Mouse (Mus musculus) adrenal gland, postnatal 4 days (tissue): ENCODE data around the gene Wdr73. TPM values are rescaled to one million over a fixed set of nuclear protein-coding genes. Genes with fewer than 3 reads are reported as not detected.

Experiments
- DNase-seq, 2 experiments: peaks; one replicate each; pipeline ENCODE4 v3.0.0; 2021 to 2022; ENCODE audit warnings: low spot score in 2 of 2, mixed read lengths in 2 of 2
- total RNA-seq, 2 experiments: library from RNA; stranded (reverse); gene quantifications; 2 replicates each; pipeline ENCODE4 v1.2.3; 2021

Wdr73 gene
- total RNA-seq, 2 experiments from 2014 or later: 27.9 to 29.8 TPM

DNA sequence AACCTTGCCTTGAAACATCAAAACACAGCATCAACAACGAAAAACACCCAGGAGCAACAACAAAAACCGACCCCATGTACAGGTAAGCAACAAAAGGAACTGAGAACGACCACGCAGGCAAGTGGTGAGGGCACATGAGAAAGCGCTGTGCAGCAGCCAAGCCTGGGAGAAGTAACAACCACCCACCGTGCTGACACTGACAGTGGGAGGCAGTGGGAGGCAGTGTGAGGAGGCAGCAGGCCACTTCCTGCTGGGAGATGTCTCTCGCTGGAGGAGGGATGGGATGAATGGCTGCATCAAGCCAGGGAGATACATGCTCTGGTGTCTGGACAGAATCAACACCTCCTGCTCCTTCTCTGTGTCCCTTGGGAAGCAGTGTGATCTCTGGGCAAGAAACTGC is 3.9 kb downstream of the Wdr73 start:
- no peak for DNase-seq

DNA sequence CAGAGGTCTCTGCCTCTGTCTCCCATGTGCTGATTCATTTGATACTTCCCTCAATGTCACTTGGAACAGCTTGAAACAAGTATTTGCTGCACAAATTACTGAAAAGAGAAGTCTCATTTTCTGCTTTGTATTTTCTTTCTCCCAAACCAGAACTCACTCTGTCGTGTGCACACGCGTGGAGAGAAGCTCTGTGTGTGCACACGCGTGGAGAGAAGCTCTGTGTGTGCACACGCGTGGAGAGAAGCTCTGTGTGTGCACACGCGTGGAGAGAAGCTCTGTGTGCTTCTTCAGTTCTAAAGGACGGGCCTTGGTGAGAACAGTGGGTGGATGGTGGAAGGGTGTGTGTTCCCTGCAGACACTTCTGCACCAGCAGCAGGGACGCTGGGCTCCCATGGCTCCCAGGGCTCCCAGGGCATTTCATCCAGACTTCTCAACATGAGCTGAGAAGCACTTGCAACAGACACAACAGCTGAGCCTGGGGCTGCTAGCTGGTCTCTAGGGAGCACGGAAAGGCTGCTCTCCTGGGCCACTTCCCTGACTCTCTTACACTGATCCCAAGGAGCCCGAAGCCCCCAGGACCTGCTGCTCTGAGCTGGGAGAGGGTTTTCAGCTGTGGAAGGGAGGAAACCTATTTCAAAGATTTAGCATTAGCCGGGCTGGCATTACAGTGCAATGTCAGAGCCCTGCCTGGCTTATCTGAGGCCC is 6.1 kb downstream of the Wdr73 start:
- DNase-seq: no peak

DNA sequence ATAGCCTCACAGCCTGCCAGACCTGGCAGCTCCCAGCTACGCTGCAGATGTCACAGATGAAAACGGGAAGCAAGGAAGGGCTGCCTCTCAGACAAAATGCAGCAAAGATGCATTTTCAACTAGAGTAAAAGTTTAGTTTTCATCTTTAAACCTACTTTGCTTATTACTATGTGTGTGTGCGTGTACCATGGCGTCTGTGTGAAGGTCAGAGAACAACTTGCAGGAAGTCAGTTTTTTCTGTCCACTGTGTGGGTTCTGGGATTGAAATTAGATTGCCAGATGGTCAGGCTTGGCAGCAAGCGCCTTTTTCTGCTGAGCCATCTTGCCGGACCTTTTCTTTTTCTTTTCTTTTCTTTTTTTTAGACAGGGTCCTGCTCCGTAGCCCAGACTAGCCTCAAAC is 6.9 kb downstream of the Wdr73 start:
- no peak for DNase-seq

DNA sequence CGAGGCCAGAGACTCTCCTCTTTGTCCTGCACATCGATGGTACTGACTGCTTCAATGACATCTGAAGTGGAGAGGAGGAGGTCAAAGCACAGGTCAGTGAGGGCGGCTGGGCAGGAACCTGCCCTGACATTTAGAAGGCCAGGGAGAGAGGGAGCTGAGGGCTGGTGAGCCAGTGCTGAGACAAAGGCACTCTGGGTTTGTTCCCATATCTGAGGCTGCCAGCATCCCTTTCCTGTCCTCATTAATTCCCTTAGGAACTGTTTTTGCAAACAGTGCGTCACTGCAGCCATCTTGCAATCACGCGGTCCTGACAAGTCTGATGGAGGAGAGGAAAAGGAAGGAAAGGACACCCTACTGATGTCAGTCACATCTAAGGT is 7.3 kb downstream of the Wdr73 start:
- no peak for DNase-seq

DNA sequence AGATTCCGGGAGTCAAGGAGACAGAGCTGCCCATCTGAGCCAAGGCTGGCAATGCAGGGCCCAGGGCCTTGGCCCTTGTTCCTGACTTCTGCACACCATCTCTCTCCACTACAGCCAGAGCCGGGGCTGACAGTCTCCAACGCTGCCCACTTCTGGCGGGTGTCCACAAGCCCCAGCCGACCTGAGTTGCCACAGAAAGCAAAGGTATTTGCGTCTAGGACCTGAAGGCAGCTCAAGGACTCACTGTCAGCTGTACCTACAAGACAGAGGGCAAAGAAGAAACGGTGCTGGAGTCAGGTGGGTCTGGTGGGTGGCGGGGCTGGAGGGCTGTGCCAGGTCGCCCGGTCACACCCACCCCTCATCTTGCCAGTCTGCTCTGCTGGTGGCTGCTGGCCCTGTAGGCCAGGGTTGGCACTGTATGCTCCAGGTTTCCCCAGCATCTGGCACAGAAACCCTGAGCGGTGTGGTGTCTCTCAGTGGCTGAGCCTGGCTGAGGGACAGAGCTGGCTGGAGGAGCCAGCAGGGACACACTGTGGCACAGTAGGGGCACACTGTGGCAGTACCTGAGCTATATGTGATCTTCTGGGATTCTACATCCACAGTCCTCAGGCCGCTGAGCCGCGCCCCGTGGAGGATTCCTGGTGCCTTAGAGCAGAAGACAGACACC is 7.8 kb downstream of the Wdr73 start:
- no peak for DNase-seq

DNA sequence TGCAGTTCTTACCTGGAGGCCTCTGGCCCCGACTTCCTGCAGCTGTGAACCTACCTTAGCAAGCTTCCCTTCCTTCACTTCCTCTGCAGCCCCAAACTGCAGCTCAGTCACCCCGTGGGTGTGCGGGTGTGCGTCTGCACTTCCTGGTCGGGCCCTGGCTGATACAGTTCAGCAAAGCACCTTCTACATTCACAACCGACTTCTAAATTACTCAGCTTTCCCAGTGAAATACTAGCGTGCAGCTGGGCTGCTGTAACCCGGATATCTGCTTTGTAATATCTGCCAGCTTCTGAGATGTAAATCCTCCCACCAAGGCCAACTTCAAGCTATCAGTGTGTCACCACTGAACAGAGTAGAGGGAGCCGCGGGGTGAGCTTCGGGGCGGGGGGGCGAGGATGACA is 11.2 kb downstream of the Wdr73 start:
- DNase-seq: peak in 1 of 2 experiments; percentile 25

DNA sequence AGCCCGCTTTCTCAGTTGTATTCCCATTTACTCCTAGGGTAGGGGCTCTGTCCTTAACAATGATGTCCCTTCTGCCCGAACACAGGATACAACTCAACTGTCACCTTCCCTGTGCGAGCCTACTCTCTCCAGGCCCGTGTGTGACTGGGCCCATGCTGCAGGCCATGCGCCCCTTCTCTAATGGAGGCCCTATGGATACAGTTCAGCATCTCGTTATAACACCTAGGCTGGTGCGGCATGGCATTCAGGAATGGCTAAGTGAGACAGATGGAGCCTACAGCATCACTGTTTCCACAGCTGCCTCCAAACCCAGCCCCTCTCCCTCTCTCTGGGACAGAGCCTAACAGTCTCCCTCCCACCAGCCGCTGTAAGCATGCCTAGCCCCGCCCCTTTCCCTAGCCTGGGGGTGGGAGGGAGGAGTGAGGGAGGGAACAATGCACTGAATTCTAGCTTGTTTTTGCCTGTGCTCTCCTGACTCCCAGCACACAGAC is 12.0 kb downstream of the Wdr73 start:
- DNase-seq: peak in 1 of 2 experiments; percentile 35

DNA sequence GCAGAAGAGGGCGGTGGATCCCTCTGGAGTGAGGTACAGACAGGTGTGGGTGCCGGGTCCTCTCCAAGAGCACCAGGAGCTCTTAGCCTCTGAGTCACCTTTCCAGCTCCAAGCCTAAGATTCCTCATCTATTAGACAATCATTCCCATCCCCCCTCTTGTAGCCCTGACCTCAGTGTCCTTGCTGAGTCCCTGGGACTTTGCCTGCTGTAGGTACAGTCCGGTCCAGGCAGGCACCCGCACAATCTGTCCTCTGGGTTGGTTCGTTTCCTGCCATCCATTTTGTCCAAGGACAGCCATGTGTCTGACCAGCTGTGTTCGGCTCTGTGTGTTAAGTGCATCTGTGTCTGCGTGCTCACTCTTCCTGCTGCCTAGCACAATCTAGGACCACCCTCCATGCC is 12.5 kb downstream of the Wdr73 start:
- no peak for DNase-seq

DNA sequence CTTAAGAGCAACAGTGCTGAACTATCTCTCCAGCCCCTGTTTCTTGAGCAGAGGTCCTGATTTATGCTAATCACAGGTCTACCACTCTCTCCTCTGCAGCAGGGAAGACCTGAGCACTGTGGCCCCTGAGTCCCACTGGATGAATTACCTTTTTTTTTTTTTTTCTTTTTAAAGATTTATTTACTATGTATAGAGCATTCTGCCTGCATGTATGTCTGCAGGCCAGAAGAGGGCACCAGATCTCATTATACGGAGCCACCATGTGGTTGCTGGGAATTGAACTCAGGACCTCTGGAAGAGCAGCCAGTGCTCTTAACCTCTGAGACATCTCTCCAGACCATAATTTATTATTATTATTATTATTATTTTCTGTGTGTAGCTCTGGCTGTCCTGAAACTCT is 15.4 kb downstream of the Wdr73 start:
- no peak for DNase-seq

DNA sequence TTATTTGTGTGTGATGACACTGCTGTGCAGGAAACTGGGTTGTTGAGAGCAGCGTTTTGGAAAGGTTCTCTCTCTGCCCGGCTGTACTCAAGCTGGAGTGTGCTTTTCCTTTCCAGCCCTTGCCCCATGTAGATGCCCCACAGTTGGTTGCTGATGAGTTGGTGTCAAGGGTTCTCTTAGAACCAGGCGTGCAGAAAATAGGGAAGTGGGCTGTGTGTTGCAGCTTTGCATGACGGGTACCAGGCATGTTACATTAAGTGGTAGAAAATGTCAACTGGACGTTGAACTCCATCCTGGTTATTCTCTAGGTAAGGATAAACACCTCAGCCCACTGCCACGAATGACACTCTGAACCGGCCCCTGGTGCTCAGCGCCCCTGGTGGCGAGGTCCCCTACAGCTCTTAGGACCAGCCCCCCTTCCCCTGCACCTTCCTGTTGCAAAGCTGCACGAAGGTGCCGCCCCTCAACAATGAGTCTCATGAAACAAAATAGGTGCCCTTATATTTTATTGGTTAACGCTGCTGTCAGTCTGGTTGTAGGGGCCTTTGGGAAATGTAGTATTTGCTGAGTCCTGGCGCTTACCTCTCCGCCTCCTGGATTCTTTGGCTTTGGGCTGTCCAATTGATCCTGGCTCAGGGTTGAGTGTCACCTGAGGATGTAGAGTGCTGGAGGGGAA is 18.1 kb downstream of the Wdr73 start:
- DNase-seq: no peak

DNA sequence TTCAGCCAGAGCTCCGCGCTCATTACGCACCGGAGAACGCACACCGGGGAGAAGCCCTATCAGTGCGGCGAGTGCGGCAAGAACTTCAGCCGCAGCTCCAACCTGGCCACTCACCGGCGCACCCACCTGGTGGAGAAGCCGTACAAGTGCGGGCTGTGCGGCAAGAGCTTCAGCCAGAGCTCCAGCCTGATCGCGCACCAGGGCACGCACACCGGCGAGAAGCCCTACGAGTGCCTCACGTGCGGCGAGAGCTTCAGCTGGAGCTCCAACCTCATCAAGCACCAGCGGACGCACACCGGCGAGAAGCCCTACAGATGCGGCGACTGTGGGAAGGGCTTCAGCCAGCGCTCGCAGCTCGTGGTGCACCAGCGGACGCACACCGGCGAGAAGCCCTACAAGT is 25.3 kb downstream of the Wdr73 start:
- no peak for DNase-seq

DNA sequence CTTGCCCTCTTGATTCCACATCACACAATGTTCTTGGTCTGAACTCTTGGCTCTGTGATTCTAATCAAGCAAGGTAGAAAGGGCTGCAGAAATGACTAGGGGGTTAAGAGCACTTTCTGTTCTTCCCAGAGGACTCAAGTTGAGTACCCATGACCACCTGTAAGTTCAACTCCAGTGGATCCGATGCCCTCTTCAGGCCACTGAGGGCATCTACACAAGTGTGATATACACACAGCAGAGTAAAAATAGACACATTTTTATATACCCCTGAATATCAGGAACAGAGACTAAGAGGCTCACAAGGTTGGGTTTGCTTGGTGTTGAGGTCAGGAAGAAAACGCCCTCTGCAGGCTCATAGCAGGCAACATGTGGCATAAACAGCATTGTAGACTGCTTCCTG is 27.4 kb downstream of the Wdr73 start:
- no peak for DNase-seq

DNA sequence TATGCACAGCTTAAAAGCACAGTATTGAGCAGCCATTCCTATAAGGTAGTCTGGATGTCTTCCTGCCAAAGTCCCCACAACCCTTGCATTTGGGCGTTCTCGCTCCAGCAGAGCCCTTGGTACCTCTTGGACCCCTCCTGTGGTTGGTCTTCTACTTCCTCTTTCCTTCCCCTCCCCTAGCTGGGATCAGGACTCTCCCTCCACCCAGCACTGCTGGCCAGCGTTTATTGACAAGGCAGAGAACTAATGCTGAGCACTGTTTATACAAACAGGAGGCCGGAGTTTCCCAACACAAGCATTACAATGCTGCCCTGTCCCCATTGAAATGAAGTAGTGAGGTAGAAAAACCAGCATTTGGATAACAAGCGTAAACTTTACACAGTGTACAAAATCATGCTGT is 28.0 kb downstream of the Wdr73 start:
- no peak for DNase-seq

DNA sequence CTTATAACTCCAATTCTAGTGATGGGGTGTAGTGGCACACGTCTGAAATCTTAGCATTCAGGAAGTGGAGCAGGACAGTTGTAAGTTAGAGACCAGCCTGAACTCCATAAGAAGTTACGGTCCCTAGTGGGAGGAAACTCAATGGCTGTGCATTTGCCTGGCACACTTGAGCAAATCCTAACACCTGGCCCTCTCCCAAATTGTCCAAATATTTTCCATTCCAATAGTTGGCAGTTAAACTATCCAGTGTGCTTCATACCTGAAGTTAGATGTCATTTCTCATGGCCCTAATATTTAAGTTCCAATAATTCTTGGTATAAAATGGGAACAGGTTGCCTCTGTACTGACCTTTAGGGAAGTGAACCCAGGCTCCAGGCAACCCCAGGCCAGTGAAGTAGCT is 32.4 kb downstream of the Wdr73 start:
- no peak for DNase-seq

DNA sequence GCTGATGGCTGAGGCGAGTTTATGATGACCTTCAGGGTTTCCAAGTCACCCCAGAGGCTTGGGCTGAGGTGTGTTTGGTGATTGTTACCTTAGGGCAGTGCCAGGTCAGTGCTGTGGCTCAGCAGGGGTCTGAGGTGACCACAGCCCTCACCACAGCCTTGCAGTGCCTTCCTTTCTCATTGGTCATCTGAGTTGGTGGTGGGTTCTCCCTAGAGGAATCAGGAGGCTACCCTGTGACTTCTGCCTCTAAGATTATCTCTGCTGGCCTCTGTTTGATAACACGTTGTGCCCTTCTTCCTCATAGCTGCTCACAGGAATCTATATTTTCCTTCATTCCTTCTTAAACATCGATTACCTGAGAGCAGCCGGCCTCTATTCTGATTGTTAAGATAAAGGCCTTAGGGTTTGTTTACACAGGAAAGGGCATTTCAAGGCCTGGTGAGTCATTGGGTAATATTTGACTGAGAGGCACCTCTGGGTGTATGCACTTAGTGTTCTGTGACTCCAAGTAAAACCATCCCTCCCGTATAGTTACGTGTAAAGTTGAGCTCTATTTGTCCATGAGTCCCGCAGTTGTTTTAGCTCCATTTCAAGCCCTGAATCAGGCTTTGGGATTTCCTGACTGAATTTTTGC is 34.4 kb downstream of the Wdr73 start:
- no peak for DNase-seq

DNA sequence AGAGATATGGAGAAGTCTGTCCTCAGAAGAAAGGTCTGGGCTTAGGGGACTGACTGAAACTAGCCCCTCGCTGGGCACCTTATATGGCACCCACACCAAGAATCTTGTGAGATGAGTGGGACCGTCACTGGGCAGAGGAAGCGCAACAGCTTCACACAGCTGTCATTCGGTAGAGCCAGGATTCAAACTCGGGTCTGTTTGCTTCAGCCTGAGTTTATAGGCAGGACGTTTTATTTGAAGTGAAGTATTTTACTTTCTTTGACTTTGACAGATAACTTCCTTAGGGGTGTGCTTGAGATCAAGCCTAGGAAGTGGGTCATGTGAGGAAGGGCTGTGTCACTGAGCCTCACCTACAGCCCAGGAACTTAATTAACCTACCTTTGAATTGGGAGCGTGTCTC is 35.5 kb downstream of the Wdr73 start:
- no peak for DNase-seq

DNA sequence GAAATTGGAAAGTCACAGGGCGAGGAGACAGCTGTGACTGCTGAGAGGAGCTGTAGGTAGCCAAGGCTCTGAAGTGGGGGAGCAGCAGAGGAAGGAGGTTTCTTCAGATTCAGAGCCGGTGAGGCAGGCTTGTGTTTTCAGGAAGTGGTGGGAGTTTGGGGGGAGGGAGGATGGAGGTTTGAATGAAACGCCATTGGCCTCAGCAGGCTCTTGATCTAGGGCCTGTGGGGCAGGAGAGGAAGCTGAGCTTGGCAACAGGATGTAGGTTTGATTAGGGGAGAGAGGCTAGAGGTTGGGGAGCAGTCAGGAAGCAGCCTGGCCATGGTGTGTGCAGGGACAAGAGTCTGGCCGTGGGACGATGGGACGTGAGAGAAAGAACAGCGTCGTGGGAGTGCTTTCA is 36.2 kb downstream of the Wdr73 start:
- no peak for DNase-seq

DNA sequence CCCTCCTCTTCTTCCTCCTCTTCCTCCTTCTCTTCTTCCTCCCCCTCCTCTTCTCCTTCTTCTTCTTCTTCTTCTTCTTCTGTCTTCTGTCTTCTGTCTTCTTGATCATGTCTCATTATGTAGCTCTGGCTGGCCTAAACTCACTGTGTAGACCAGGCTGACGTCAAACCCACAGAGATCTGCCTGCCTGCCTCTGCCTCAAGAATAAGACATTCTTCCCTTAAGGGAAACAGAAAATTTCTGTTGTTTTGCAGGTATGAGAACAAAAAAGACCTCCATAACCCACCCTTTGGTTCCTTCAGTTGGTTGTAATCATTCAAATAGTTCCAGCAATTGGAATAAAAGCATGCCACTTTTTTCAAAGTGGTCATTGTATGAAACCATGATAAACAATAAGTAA is 36.9 kb downstream of the Wdr73 start:
- DNase-seq: no peak

DNA sequence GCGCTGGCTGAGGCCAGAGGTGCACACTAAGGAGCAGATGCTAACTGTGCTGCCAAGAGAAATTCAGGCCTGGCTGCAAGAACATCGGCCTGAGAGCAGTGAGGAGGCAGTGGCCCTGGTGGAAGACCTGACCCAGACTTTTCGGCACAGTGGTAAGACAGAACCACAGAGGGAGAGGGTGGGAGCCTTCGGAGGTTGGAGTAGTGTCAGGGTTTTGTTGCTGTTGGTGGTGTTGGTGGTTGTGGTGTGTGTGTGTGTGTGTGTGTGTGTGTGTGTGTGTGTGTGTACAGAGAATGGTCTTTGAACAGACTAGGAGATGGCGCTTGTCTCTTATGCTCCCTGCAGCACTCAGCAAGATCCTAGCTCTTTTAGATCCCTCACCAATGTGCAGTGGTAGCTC is 37.5 kb downstream of the Wdr73 start:
- DNase-seq: no peak

DNA sequence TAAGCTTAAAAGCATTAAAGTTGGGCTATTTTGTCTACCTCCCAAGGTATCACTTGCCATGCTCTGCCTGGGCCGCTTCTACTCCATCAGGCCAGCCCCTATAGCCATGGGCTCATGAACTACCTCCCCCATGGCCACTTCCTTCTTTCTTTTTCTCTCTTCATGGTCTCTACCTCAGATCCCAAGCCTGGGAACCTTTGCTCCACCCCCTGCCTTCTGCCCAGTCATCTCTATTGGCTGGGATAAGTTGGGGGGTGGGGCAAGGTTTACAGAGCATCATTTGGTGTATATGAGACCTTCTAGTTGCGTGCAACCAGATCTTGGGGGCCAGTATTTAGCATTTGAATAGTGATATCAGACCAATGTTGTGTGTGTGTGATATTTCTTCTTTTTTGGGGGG is 38.6 kb downstream of the Wdr73 start:
- no peak for DNase-seq

DNA sequence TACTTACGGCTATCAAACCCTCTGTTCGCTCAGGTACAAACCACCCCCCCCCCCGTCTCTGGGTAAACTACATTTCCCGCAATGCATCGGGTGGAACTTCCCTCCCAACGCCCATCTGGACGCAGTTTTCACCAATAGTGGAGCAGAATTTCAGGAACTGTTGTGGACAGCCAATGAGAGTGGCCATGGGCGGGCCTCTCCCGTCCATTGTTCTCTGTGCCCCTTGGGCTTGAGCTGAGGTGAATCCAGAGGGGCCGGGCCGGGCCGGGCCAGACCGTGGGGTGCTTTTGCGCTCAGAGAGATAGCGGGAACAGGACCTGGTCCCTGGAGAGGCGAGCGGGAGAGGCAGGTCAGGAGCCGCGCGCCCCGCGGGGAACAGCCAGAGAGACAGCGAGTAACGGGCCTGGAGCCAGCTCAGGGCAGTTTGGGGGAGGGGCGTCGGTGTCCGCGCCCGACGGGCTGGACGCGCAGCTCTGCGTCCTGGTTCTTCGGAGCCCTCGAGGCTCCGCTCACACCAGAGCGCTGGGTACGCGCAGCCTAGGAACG is 40.3 kb downstream of the Wdr73 start, which contains the start of gene Zscan2:
TSS of gene Zscan2 (plus strand) at position 192 of the 546 bp plus-strand sequence.
- peak; percentile 65 to 84 for DNase-seq

DNA sequence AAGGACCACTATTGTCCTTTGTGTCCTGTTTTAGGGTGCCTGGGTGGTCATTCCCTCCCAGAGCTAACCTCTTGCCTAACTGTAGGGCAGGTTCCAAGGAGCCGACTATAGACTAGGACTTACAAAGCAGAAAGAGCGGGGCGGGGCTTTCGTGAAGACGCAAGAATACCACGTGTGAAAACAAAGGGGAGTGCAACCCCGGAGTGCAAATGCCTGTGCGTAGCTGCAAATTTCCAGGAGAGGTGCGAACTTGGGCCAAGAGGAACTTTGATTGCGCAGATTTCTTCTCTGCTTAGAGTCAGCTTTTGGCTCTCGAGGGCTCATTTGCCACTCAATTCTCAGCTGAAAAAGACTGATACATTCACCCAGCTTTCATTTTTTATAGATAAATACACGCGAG is 40.8 kb downstream of the Wdr73 start:
- DNase-seq: peak in 1 of 2 experiments; percentile 31
